18 mouse cellular contexts compared by ENCODE assay signal in the genomic region with DNA sequence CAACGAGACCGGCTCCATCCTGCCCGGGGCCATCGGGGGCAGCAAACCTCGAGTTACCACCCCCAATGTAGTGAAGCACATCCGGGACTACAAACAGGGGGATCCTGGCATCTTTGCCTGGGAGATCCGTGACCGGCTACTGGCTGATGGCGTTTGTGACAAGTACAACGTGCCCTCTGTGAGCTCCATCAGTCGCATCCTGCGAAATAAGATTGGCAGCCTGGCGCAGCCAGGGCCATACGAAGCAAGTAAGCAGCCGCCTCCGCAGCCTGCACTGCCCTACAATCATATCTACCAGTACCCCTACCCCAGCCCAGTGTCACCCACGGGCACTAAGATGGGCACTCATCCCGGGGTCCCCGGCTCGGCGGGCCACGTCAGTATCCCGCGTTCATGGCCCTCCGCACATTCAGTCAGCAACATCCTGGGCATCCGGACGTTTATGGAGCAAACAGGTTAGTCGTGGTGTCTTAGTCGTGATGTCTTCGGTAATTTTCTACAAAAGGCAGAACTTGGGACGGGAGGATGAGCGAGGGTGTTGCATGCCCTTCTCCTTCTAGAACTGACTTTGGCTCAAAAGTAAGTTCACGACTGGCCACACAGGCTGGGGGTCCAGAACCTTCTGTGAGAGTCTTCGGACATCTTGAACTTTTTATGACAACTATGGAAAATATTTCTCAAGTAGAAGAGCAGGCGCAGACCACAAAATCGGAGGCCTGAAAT. TPM values are rescaled to one million over a fixed set of nuclear protein-coding genes. Genes with fewer than 3 reads are reported as not detected.
DNase-seq lines count a peak whose midpoint lies in the region; ATAC-seq and TF ChIP-seq lines count a peak whose summit lies in the region.
"Had no signal": no experiment of that assay in that cellular context is flagged by ENCODE, and none has a peak within 500 bp of the region (broad histone marks: within the 10 kb centered on the region; RNA-seq: fewer than 3 reads in every experiment).

No protein-coding gene starts in this region.

- peak; percentile 74 for DNase-seq in heart, adult 11 months
- no peak for DNase-seq in heart, postnatal 10 days
- DNase-seq in lung, embryonic 14.5 days = no peak
- DNase-seq in lung, postnatal 25 days (ENCODE audit: low spot score) = no peak
- DNase-seq in forebrain, embryonic 14.5 days (ENCODE audit: low spot score) = no peak
- no peak for DNase-seq in gastrocnemius, postnatal 4 days (ENCODE audit: low spot score in 2 of 2)
- DNase-seq in left cerebral cortex, postnatal 4 days = no peak
- DNase-seq: adrenal gland, postnatal 36 days; cerebellum, adult 2 months; lung, postnatal 10 days; right cerebral cortex, postnatal 25 days had no signal

- no peaks in the 10 kb centered on the region for H3K9me3 ChIP-seq in lung, embryonic 14.5 days (ENCODE audit: low read depth, low read length)
- H3K9me3 ChIP-seq in forebrain, embryonic 14.5 days (replicated peaks; ENCODE audit: control insufficient read depth, low read length) = no peaks in the 10 kb centered on the region
- no peaks in the 10 kb centered on the region for H3K9me3 ChIP-seq in neural tube, embryonic 12.5 days

- no peak for TF ChIP-seq CTCF in lung, embryonic 14.5 days (IDR thresholded peaks at IDR 0.05; ENCODE audit: low read depth)

- peak overlapping the region; percentile 54; the same call in 1 of the 2 replicates for H3K4me2 ChIP-seq in lung, embryonic 14.5 days
- no peak overlapping the region for H3K4me2 ChIP-seq in forebrain, embryonic 14.5 days (ENCODE audit: low read length)
- peak overlapping the region; percentile 51 for H3K4me2 ChIP-seq in neural tube, embryonic 12.5 days (replicated peaks)

- H3K36me3 ChIP-seq in lung, embryonic 14.5 days (ENCODE audit: insufficient read depth) = no peaks in the 10 kb centered on the region
- no peaks in the 10 kb centered on the region for H3K36me3 ChIP-seq in forebrain, embryonic 14.5 days (ENCODE audit: control insufficient read depth, insufficient read depth, low read length)
- no peaks in the 10 kb centered on the region for H3K36me3 ChIP-seq in neural tube, embryonic 12.5 days

- WGBS in lung, embryonic 14.5 days = 1% methylated on average over 36 of the region's 36 CpGs
- WGBS in forebrain, embryonic 14.5 days = 2% methylated on average over 36 of the region's 36 CpGs
- 1% methylated on average over 36 of the region's 36 CpGs for WGBS in neural tube, embryonic 12.5 days

- peak overlapping the region; percentile 29; the same call in 1 of the 2 replicates for H3K4me3 ChIP-seq in lung, embryonic 14.5 days (ENCODE audit: low read depth, low read length)
- H3K4me3 ChIP-seq in forebrain, embryonic 14.5 days (ENCODE audit: low read depth, low read length) = no peak overlapping the region
- H3K4me3 ChIP-seq in neural tube, embryonic 12.5 days = peak overlapping the region; percentile 29
- H3K4me3 ChIP-seq: myocyte had no signal

- no peak overlapping the region for H3K27ac ChIP-seq in lung, embryonic 14.5 days (ENCODE audit: low read depth)
- no peak overlapping the region for H3K27ac ChIP-seq in forebrain, embryonic 14.5 days (ENCODE audit: low read depth, low read length)
- H3K27ac ChIP-seq in neural tube, embryonic 12.5 days = no peak overlapping the region

- no peak overlapping the region for H3K9ac ChIP-seq in lung, embryonic 14.5 days
- no peak overlapping the region for H3K9ac ChIP-seq in forebrain, embryonic 14.5 days (ENCODE audit: low read length)
- no peak overlapping the region for H3K9ac ChIP-seq in neural tube, embryonic 12.5 days

- intact Hi-C loops in heart, postnatal 10 days (cut with DNase I) = no loop called here
- intact Hi-C loops in left cerebral cortex, postnatal 4 days (cut with DNase I) = loop anchor here (10.0 kb wide), 1 partner anchor 669 kb away; no protein-coding TSS in a partner anchor

- no peak for ATAC-seq in lung, embryonic 14.5 days (ENCODE audit: insufficient read depth)
- ATAC-seq in forebrain, embryonic 14.5 days = peak; percentile 25; the same call in 1 of the 2 replicates
- ATAC-seq in neural tube, embryonic 12.5 days (ENCODE audit: low FRiP score, low read depth) = no peak
- ATAC-seq: Patski had no signal

- H3K27me3 ChIP-seq in lung, embryonic 14.5 days (ENCODE audit: insufficient read depth, low read length) = peaks cover 92% of the 10 kb centered on the region
- peaks cover 92% of the 10 kb centered on the region for H3K27me3 ChIP-seq in forebrain, embryonic 14.5 days (replicated peaks; ENCODE audit: control insufficient read depth, insufficient read depth, low read length)
- H3K27me3 ChIP-seq in neural tube, embryonic 12.5 days (replicated peaks) = peaks cover 91% of the 10 kb centered on the region

- no peaks in the 10 kb centered on the region for H3K4me1 ChIP-seq in lung, embryonic 14.5 days (ENCODE audit: insufficient read depth)
- H3K4me1 ChIP-seq in forebrain, embryonic 14.5 days (ENCODE audit: control insufficient read depth, insufficient read depth, low read length) = no peaks in the 10 kb centered on the region
- H3K4me1 ChIP-seq in neural tube, embryonic 12.5 days = peaks cover 12% of the 10 kb centered on the region

RNA-seq across cellular contexts. Expression of a gene that starts 4.3 kb away (rescaled TPM):
- not detected for total RNA-seq in heart, postnatal 10 days (2021)
- 0.07 TPM in 1 of 2 replicates, not detected in the other for polyA plus RNA-seq in lung, embryonic 14.5 days (2014; fragmentation: Nextera tagmentation; extraction: Ambion mirVana)
- polyA plus RNA-seq in forebrain, embryonic 14.5 days (2014; fragmentation: Nextera tagmentation; extraction: Ambion mirVana) = not detected in 2 replicates
- 10.9 and 17.6 TPM in 2 replicates for polyA plus RNA-seq in neural tube, embryonic 12.5 days (2016; fragmentation: Nextera tagmentation; extraction: Ambion mirVana)
- total RNA-seq in gastrocnemius, postnatal 4 days (2021) = under 1 TPM; 0.39 to 0.49 TPM
- total RNA-seq in left cerebral cortex, postnatal 4 days (2021) = not detected
- total RNA-seq: adrenal gland, postnatal 36 days; heart, adult 8-10 months; left cerebral cortex, postnatal 14 days had no signal
- polyA plus RNA-seq: C2C12; myocyte; Patski; stomach, embryonic 16.5 days had no signal
